ENCODE assay signal across 23 mouse cellular contexts in genomic region chr5:143749630-143750208, GRCm38 (mm10). TPM values are rescaled to one million over a fixed set of nuclear protein-coding genes. Genes with fewer than 3 reads are reported as not detected.
DNase-seq lines count a peak whose midpoint lies in the region; ATAC-seq lines count a peak whose summit lies in the region.
"Had no signal": no experiment of that assay in that cellular context is flagged by ENCODE, and none has a peak within 500 bp of the region (broad histone marks: within the 10 kb centered on the region; RNA-seq: fewer than 3 reads in every experiment).

No protein-coding gene starts in this region.

- 51% methylated on average over 2 of the region's 2 CpGs for WGBS in intestine, embryonic 15.5 days
- 40% methylated on average over 2 of the region's 2 CpGs for WGBS in intestine, embryonic 16.5 days

- H3K4me2 ChIP-seq in intestine, embryonic 15.5 days (replicated peaks): no peak overlapping the region
- H3K4me2 ChIP-seq in intestine, embryonic 16.5 days (ENCODE audit: low read depth, low read length): no peak overlapping the region
- H3K4me2 ChIP-seq: embryonic facial prominence, embryonic 13.5 days; embryonic facial prominence, embryonic 15.5 days; forebrain, embryonic 12.5 days had no signal

- H3K9me3 ChIP-seq in intestine, embryonic 15.5 days: no peaks in the 10 kb centered on the region
- H3K9me3 ChIP-seq in intestine, embryonic 16.5 days (ENCODE audit: control insufficient read depth, low read length): no peaks in the 10 kb centered on the region
- H3K9me3 ChIP-seq: embryonic facial prominence, embryonic 13.5 days; embryonic facial prominence, embryonic 15.5 days; forebrain, embryonic 10.5 days; forebrain, embryonic 12.5 days had no signal

- no peaks in the 10 kb centered on the region for H3K4me1 ChIP-seq in intestine, embryonic 15.5 days (replicated peaks)
- 0 out of 2 replicates have a peak, but pooled peaks cover 6% of the 10 kb centered on the region for H3K4me1 ChIP-seq in intestine, embryonic 16.5 days (ENCODE audit: control insufficient read depth, insufficient read depth, low read length)
- H3K4me1 ChIP-seq: embryonic facial prominence, embryonic 13.5 days; embryonic facial prominence, embryonic 15.5 days; forebrain, embryonic 10.5 days; forebrain, embryonic 12.5 days had no signal

- ATAC-seq in intestine, embryonic 15.5 days: peak; percentile 62
- peak; percentile 84 for ATAC-seq in intestine, embryonic 16.5 days
- ATAC-seq: forebrain, embryonic 14.5 days; forebrain, embryonic 16.5 days had no signal

- no peak overlapping the region for H3K27ac ChIP-seq in intestine, embryonic 15.5 days
- H3K27ac ChIP-seq in intestine, embryonic 16.5 days (ENCODE audit: low read length): peak overlapping the region; percentile 7; the same call in 1 of the 2 replicates
- H3K27ac ChIP-seq: embryonic facial prominence, embryonic 13.5 days; embryonic facial prominence, embryonic 15.5 days; forebrain, embryonic 10.5 days; forebrain, embryonic 12.5 days had no signal

- no peaks in the 10 kb centered on the region for H3K27me3 ChIP-seq in intestine, embryonic 15.5 days (replicated peaks)
- H3K27me3 ChIP-seq in intestine, embryonic 16.5 days (replicated peaks; ENCODE audit: control insufficient read depth, insufficient read depth, low read length): no peaks in the 10 kb centered on the region

- H3K4me3 ChIP-seq in intestine, embryonic 15.5 days (replicated peaks): no peak overlapping the region
- H3K4me3 ChIP-seq in intestine, embryonic 16.5 days (ENCODE audit: low read length): no peak overlapping the region
- H3K4me3 ChIP-seq: embryonic facial prominence, embryonic 13.5 days; embryonic facial prominence, embryonic 15.5 days; erythroblast, embryonic 14.5 days; forebrain, embryonic 10.5 days; forebrain, embryonic 12.5 days had no signal

- no peak overlapping the region for H3K9ac ChIP-seq in intestine, embryonic 15.5 days
- H3K9ac ChIP-seq in intestine, embryonic 16.5 days (ENCODE audit: low read depth, low read length): no peak overlapping the region
- H3K9ac ChIP-seq: embryonic facial prominence, embryonic 13.5 days; embryonic facial prominence, embryonic 15.5 days; forebrain, embryonic 12.5 days had no signal

- H3K36me3 ChIP-seq in intestine, embryonic 15.5 days: no peaks in the 10 kb centered on the region
- no peaks in the 10 kb centered on the region for H3K36me3 ChIP-seq in intestine, embryonic 16.5 days (ENCODE audit: control insufficient read depth, insufficient read depth, low read length)
- H3K36me3 ChIP-seq: embryonic facial prominence, embryonic 13.5 days; embryonic facial prominence, embryonic 15.5 days; forebrain, embryonic 10.5 days; forebrain, embryonic 12.5 days had no signal

- DNase-seq in embryo, embryonic 9.5 days (ENCODE audit: extremely low spot score): peak; percentile 48
- DNase-seq in embryo, embryonic 11 days: no peak
- DNase-seq in yolk sac, embryonic 10.5 days (ENCODE audit: low spot score): peak; percentile 45
- no peak for DNase-seq in right cerebral cortex, postnatal 36 days (ENCODE audit: low spot score in 2 of 2)
- DNase-seq in heart, adult 11 months: no peak
- DNase-seq: adrenal gland, adult 2 months; adrenal gland, postnatal 10 days; adrenal gland, postnatal 25 days; cerebellum, adult 11 months; cerebellum, adult 18-20 months; cerebellum, adult 8-10 months; cerebellum, adult 9-11 months; cerebellum, postnatal 14 days; cerebellum, postnatal 36 days had no signal

RNA-seq across cellular contexts. Expression of gene Usp42, which starts 17.6 kb away (rescaled TPM):
- 14.8 and 15.4 TPM in 2 replicates for polyA plus RNA-seq in intestine, embryonic 15.5 days (2015; fragmentation: Nextera tagmentation; extraction: Ambion mirVana)
- polyA plus RNA-seq in intestine, embryonic 16.5 days (2015; fragmentation: Nextera tagmentation; extraction: Ambion mirVana): 9.9 and 10.5 TPM in 2 replicates

Comparison
In these comparisons a context has a peak if more than half of its experiments do, and no peak if none do; other contexts are left out.
1. DNase-seq: peak in embryo, embryonic 9.5 days (single experiment) and yolk sac, embryonic 10.5 days (single experiment); none in embryo, embryonic 11 days (single experiment), right cerebral cortex, postnatal 36 days (0 of 2) and heart, adult 11 months (single experiment).